Mouse (Mus musculus): ENCODE measurements around the gene Kdm1b. TPM values are rescaled to one million over a fixed set of nuclear protein-coding genes. Genes with fewer than 3 reads are reported as not detected.

Gene Kdm1b
- polyA plus RNA-seq, 1 experiment from 2014 or later, result 7.5 TPM

- Histone ChIP-seq H3K9me3 (ENCODE audit: control insufficient read depth, low read length) (no peaks in the 10 kb centered on the region), H3K27ac (replicated peaks in 1 of 2; ENCODE audit: control insufficient read depth in 1 of 2, insufficient read depth in 1 of 2, low read depth in 2 of 2, low read length in 2 of 2) (no peak overlapping the region), H3K4me3 (ENCODE audit: control insufficient read depth in 1 of 2, insufficient read depth in 1 of 2, low read depth in 1 of 2, low read length in 2 of 2) (no peak overlapping the region)
These were observed 13.5 kb downstream of the Kdm1b start for GRCm38 (mm10) chr13:47056781-47057180.

DNA sequence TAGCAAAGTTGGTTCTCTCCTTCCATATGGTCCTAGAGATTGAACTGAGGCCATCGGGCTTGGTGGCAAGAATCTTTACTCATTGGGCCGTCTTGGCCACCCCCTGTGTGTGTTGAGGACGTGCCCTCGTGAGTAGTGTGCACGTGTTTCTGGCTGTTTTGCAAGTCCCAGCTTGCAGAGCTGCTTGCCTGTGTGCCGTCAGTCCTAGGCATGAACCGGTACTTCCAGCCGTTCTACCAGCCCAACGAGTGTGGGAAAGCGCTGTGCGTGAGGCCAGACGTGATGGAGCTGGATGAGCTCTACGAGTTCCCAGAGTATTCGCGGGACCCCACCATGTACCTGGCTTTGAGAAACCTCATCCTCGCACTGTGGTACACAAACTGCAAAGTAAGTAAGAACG lies 19.5 kb downstream of the Kdm1b start:
- Histone ChIP-seq H3K4me3 (ENCODE audit: control insufficient read depth in 1 of 2, insufficient read depth in 1 of 2, low read depth in 1 of 2, low read length in 2 of 2) (no peak overlapping the region), H3K27me3 (ENCODE audit: control insufficient read depth, insufficient read depth, low read length) (no peaks in the 10 kb centered on the region), H3K4me1 (ENCODE audit: control insufficient read depth in 2 of 2, insufficient read depth in 2 of 2, low read length in 2 of 2) (peaks cover 0 to 3% of the 10 kb centered on the region in 2 experiments; a peak in 1 of 4 replicates), H3K27ac (replicated peaks in 1 of 2; ENCODE audit: control insufficient read depth in 1 of 2, insufficient read depth in 1 of 2, low read depth in 2 of 2, low read length in 2 of 2) (no peak overlapping the region), H3K9me3 (ENCODE audit: control insufficient read depth, low read length) (no peaks in the 10 kb centered on the region), H3K9ac (ENCODE audit: low read length) (no peak overlapping the region), H3K36me3 (ENCODE audit: control insufficient read depth, insufficient read depth, low read length) (peaks cover 26% of the 10 kb centered on the region; the same call in 1 of the 2 replicates), H3K4me2 (ENCODE audit: low read length) (no peak overlapping the region)
- no peak for ATAC-seq (ENCODE audit: insufficient number of reproducible peaks, insufficient read depth, low FRiP score, low read depth)
- 94% methylated on average over 17 of the region's 17 CpGs for WGBS

More at GRCm38 (mm10) chr13:47056781-47057180, 13.5 kb downstream of the Kdm1b start:
- Histone ChIP-seq H3K9ac (ENCODE audit: low read length) (no peak overlapping the region), H3K4me2 (ENCODE audit: low read length) (no peak overlapping the region), H3K4me1 (ENCODE audit: control insufficient read depth in 2 of 2, insufficient read depth in 2 of 2, low read length in 2 of 2) (no peaks in the 10 kb centered on the region), H3K27me3 (ENCODE audit: control insufficient read depth, insufficient read depth, low read length) (no peaks in the 10 kb centered on the region), H3K36me3 (ENCODE audit: control insufficient read depth, insufficient read depth, low read length) (peaks cover 37% of the 10 kb centered on the region)
- no peak for ATAC-seq (ENCODE audit: insufficient number of reproducible peaks, insufficient read depth, low FRiP score, low read depth)
- WGBS, result 84% methylated on average over 5 of the region's 5 CpGs

- Histone ChIP-seq H3K9me3 (ENCODE audit: control insufficient read depth, low read length) (no peaks in the 10 kb centered on the region), H3K27ac (replicated peaks in 1 of 2; ENCODE audit: control insufficient read depth in 1 of 2, insufficient read depth in 1 of 2, low read depth in 2 of 2, low read length in 2 of 2) (no peak overlapping the region), H3K4me3 (ENCODE audit: control insufficient read depth in 1 of 2, insufficient read depth in 1 of 2, low read depth in 1 of 2, low read length in 2 of 2) (no peak overlapping the region), H3K9ac (ENCODE audit: low read length) (no peak overlapping the region), H3K27me3 (ENCODE audit: control insufficient read depth, insufficient read depth, low read length) (no peaks in the 10 kb centered on the region), H3K4me2 (ENCODE audit: low read length) (no peak overlapping the region), H3K36me3 (ENCODE audit: control insufficient read depth, insufficient read depth, low read length) (peaks cover 31% of the 10 kb centered on the region; the same call in 1 of the 2 replicates), H3K4me1 (ENCODE audit: control insufficient read depth in 2 of 2, insufficient read depth in 2 of 2, low read length in 2 of 2) (peaks cover 0 to 3% of the 10 kb centered on the region in 2 experiments; a peak in 1 of 4 replicates)
- ATAC-seq (ENCODE audit: insufficient number of reproducible peaks, insufficient read depth, low FRiP score, low read depth), result no peak
- 76% methylated on average over 15 of the region's 15 CpGs for WGBS
These were observed 20.9 kb downstream of the Kdm1b start for GRCm38 (mm10) chr13:47063985-47064760.

DNA sequence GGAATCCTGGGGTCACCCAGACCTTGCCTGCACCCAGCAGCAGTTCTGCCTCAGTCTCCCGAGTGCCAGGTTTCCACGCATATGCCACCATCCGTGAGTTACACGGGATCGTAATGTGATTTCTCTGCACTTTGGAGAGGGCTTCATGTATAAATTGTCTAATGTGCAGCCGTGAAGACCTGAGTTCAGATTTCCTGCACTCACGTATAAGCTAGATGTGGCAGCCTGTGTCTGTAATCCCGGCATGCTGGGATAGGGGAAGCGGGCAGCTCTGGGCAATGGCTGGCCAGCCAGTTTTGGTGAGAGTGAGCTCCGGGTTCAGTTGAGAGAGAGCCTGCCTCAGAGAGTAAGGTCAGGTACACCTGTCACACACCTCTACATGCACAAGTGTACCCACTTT lies 23.2 kb downstream of the Kdm1b start:
- Histone ChIP-seq H3K4me3 (ENCODE audit: control insufficient read depth in 1 of 2, insufficient read depth in 1 of 2, low read depth in 1 of 2, low read length in 2 of 2) (no peak overlapping the region), H3K9me3 (ENCODE audit: control insufficient read depth, low read length) (no peaks in the 10 kb centered on the region), H3K27me3 (ENCODE audit: control insufficient read depth, insufficient read depth, low read length) (no peaks in the 10 kb centered on the region), H3K9ac (ENCODE audit: low read length) (no peak overlapping the region), H3K27ac (replicated peaks in 1 of 2; ENCODE audit: control insufficient read depth in 1 of 2, insufficient read depth in 1 of 2, low read depth in 2 of 2, low read length in 2 of 2) (no peak overlapping the region), H3K36me3 (ENCODE audit: control insufficient read depth, insufficient read depth, low read length) (peaks cover 25% of the 10 kb centered on the region; the same call in 1 of the 2 replicates), H3K4me2 (ENCODE audit: low read length) (no peak overlapping the region), H3K4me1 (ENCODE audit: control insufficient read depth in 2 of 2, insufficient read depth in 2 of 2, low read length in 2 of 2) (peaks cover 0 to 3% of the 10 kb centered on the region in 2 experiments; a peak in 1 of 4 replicates)
- ATAC-seq (ENCODE audit: insufficient number of reproducible peaks, insufficient read depth, low FRiP score, low read depth), result no peak
- WGBS, result 92% methylated on average over 10 of the region's 10 CpGs

DNA sequence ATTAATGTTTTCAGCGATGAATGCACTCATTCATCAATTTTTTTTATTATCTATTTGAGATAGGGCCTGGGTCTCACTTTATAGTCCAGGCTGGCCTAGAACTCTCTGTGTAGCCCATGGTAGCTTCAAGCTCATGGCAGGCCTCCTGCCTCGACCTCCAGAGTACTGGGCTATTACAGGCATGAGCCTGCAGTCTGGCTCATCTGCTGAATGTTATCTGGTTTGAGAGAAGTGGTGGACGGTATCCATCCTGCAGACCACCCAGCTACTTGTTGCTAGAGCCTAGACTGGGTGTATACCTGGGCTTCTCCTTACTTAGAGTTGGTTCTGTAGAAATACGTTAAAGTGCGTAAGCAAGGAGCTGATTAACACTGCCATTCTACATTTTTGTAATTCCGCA lies 23.7 kb downstream of the Kdm1b start:
- Histone ChIP-seq H3K27ac (replicated peaks in 1 of 2; ENCODE audit: control insufficient read depth in 1 of 2, insufficient read depth in 1 of 2, low read depth in 2 of 2, low read length in 2 of 2) (no peak overlapping the region), H3K4me2 (ENCODE audit: low read length) (no peak overlapping the region), H3K27me3 (ENCODE audit: control insufficient read depth, insufficient read depth, low read length) (no peaks in the 10 kb centered on the region), H3K9ac (ENCODE audit: low read length) (no peak overlapping the region), H3K4me1 (ENCODE audit: control insufficient read depth in 2 of 2, insufficient read depth in 2 of 2, low read length in 2 of 2) (peaks cover 0 to 3% of the 10 kb centered on the region in 2 experiments; a peak in 1 of 4 replicates), H3K9me3 (ENCODE audit: control insufficient read depth, low read length) (no peaks in the 10 kb centered on the region), H3K4me3 (ENCODE audit: control insufficient read depth in 1 of 2, insufficient read depth in 1 of 2, low read depth in 1 of 2, low read length in 2 of 2) (no peak overlapping the region), H3K36me3 (ENCODE audit: control insufficient read depth, insufficient read depth, low read length) (peaks cover 29% of the 10 kb centered on the region)
- WGBS, result 81% methylated on average over 6 of the region's 6 CpGs
- ATAC-seq (ENCODE audit: insufficient number of reproducible peaks, insufficient read depth, low FRiP score, low read depth), result no peak

GRCm38 (mm10) chr13:47070329-47071080 lies 27.2 kb downstream of the Kdm1b start:
- no peak for ATAC-seq (ENCODE audit: insufficient number of reproducible peaks, insufficient read depth, low FRiP score, low read depth)
- Histone ChIP-seq H3K4me3 (ENCODE audit: control insufficient read depth in 1 of 2, insufficient read depth in 1 of 2, low read depth in 1 of 2, low read length in 2 of 2) (no peak overlapping the region), H3K27me3 (ENCODE audit: control insufficient read depth, insufficient read depth, low read length) (no peaks in the 10 kb centered on the region), H3K36me3 (ENCODE audit: control insufficient read depth, insufficient read depth, low read length) (peaks cover 36% of the 10 kb centered on the region), H3K4me1 (ENCODE audit: control insufficient read depth in 2 of 2, insufficient read depth in 2 of 2, low read length in 2 of 2) (no peaks in the 10 kb centered on the region), H3K9me3 (ENCODE audit: control insufficient read depth, low read length) (no peaks in the 10 kb centered on the region), H3K27ac (replicated peaks in 1 of 2; ENCODE audit: control insufficient read depth in 1 of 2, insufficient read depth in 1 of 2, low read depth in 2 of 2, low read length in 2 of 2) (no peak overlapping the region), H3K9ac (ENCODE audit: low read length) (no peak overlapping the region), H3K4me2 (ENCODE audit: low read length) (no peak overlapping the region)
- whole genome bisulfite sequencing, result 80% methylated on average over 15 of the region's 15 CpGs

DNA sequence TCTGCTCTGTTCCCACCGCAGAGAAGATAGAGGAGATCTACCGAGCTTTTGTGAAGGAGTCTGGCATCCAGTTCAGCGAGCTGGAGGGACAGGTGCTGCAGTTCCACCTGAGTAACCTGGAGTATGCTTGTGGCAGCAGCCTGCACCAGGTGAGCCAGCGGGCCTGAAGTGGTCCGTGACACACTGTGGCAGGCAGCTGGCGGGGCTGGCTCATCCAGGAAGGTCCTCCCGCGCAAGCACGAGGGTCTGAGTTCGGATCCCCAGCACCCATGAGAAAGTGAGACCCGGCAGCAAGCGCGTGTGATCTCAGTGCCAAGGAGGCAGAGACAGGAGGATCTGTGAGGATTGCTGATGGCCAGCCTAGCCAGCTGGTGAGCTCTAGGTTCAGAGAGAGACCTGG lies 28.6 kb downstream of the Kdm1b start:
- Histone ChIP-seq H3K4me2 (ENCODE audit: low read length) (no peak overlapping the region), H3K36me3 (ENCODE audit: control insufficient read depth, insufficient read depth, low read length) (peaks cover 33% of the 10 kb centered on the region), H3K4me1 (ENCODE audit: control insufficient read depth in 2 of 2, insufficient read depth in 2 of 2, low read length in 2 of 2) (no peaks in the 10 kb centered on the region; a peak in 1 of 4 replicates), H3K4me3 (ENCODE audit: control insufficient read depth in 1 of 2, insufficient read depth in 1 of 2, low read depth in 1 of 2, low read length in 2 of 2) (no peak overlapping the region), H3K9me3 (ENCODE audit: control insufficient read depth, low read length) (no peaks in the 10 kb centered on the region), H3K27me3 (ENCODE audit: control insufficient read depth, insufficient read depth, low read length) (no peaks in the 10 kb centered on the region), H3K9ac (ENCODE audit: low read length) (no peak overlapping the region), H3K27ac (replicated peaks in 1 of 2; ENCODE audit: control insufficient read depth in 1 of 2, insufficient read depth in 1 of 2, low read depth in 2 of 2, low read length in 2 of 2) (no peak overlapping the region)
- 94% methylated on average over 13 of the region's 13 CpGs for WGBS
- ATAC-seq (ENCODE audit: insufficient number of reproducible peaks, insufficient read depth, low FRiP score, low read depth), result no peak
